Mouse (Mus musculus): ENCODE results near the gene Gm45844.

DNA sequence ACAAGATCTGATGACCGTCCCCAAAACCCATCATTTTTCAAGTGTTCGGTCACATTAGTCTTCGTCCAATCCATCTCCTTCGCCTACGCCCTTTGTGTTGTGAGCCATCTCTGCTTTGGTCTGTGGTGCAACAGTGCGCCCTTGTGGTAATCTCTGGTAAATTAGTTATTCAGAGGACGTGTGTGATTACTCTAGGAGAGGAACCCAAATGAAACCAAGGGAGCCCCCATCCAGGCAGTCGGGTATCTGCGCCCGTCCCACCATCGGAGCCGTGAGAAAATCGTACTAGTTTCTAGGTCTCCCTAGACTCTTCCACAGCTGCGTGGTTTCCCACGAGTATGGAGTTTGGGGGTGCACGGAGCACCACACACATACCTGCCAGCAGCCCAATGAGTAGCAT lies 17.5 kb upstream of the Gm45844 start:
- TF ChIP-seq POLR2A (IDR thresholded peaks at IDR 0.05; ENCODE audit: borderline replicate concordance, extremely low read depth, insufficient read depth, insufficient read length, poor library complexity, severe bottlenecking) (no peak), CTCF (IDR thresholded peaks at IDR 0.05; ENCODE audit: borderline replicate concordance, extremely low read depth, insufficient read depth, insufficient read length) (peak; percentile 41; the same call in 1 of the 2 replicates)

Data from brain, embryonic 14.5 days (tissue).